Mouse (Mus musculus): ENCODE data around the gene Foxr2. TPM values are rescaled to one million over a fixed set of nuclear protein-coding genes. Genes with fewer than 3 reads are reported as not detected.

The Foxr2 gene
- not detected in 2 replicates for polyA plus RNA-seq (2014; fragmentation: Nextera tagmentation; extraction: Ambion mirVana)

DNA sequence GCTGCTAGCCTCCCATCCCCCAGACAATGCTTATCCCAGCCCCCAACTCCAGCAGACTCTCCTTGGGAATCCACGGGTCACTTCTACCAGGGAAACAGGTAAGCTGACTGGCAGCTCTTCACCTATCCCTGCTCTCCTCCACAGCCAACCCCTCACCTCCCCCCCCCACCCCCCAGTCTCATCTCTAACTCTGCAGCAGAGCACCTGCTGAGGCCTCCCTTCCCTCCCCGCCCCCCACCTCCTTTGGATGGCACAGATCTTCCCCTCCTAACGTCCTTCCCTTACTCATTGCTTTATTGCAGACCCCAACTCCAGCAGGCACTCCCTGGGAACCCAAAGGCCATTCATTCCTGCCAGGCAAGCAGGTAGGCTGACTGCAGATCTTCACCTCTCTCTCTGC, at the start of gene Foxr2:
Gene Foxr2, plus strand, starts transcription at position 301 of the 400 bp plus-strand sequence.
- DNase-seq (ENCODE audit: low spot score): no peak
- Histone ChIP-seq H3K9ac (ENCODE audit: low read depth, low read length) (no peak within 1 kb of the TSS), H3K27me3 (replicated peaks; ENCODE audit: control insufficient read depth, insufficient read depth, low read length) (peaks cover 12% of the 10 kb centered on the region; the same call in 1 of the 2 replicates), H3K4me1 (ENCODE audit: control insufficient read depth, insufficient read depth, low read length) (no peaks in the 10 kb centered on the region), H3K4me3 (ENCODE audit: low read depth, low read length) (no peak within 1 kb of the TSS), H3K9me3 (ENCODE audit: control insufficient read depth, low read length) (no peaks in the 10 kb centered on the region), H3K27ac (replicated peaks; ENCODE audit: low read depth, low read length) (no peak within 1 kb of the TSS), H3K36me3 (ENCODE audit: control insufficient read depth, insufficient read depth, low read length) (no peaks in the 10 kb centered on the region), H3K4me2 (ENCODE audit: low read depth, low read length) (no peak within 1 kb of the TSS)
- 11% methylated on average over 3 of the region's 3 CpGs for WGBS
- no peak for ATAC-seq (ENCODE audit: low read depth)

- Histone ChIP-seq H3K27me3 (replicated peaks; ENCODE audit: control insufficient read depth, insufficient read depth, low read length) (peaks cover 12% of the 10 kb centered on the region; the same call in 1 of the 2 replicates), H3K4me3 (ENCODE audit: low read depth, low read length) (no peak overlapping the region), H3K9ac (ENCODE audit: low read depth, low read length) (no peak overlapping the region), H3K36me3 (ENCODE audit: control insufficient read depth, insufficient read depth, low read length) (no peaks in the 10 kb centered on the region), H3K27ac (replicated peaks; ENCODE audit: low read depth, low read length) (no peak overlapping the region), H3K9me3 (ENCODE audit: control insufficient read depth, low read length) (no peaks in the 10 kb centered on the region), H3K4me2 (ENCODE audit: low read depth, low read length) (no peak overlapping the region), H3K4me1 (ENCODE audit: control insufficient read depth, insufficient read depth, low read length) (no peaks in the 10 kb centered on the region)
- DNase-seq (ENCODE audit: low spot score) (no peak), ATAC-seq (ENCODE audit: low read depth) (no peak)
- 28% methylated on average over 2 of the region's 2 CpGs for WGBS
Observed at GRCm38 (mm10) chrX:153119013-153119412, 427 bp downstream of the Foxr2 start.

- 15% methylated on average over 39 of the region's 47 CpGs for WGBS
- Histone ChIP-seq H3K36me3 (ENCODE audit: control insufficient read depth, insufficient read depth, low read length) (no peaks in the 10 kb centered on the region), H3K9ac (ENCODE audit: low read depth, low read length) (peak within 1 kb of the TSS; percentile 54), H3K4me3 (ENCODE audit: low read depth, low read length) (peak within 1 kb of the TSS; percentile 46), H3K27ac (replicated peaks; ENCODE audit: low read depth, low read length) (no peak within 1 kb of the TSS), H3K9me3 (ENCODE audit: control insufficient read depth, low read length) (no peaks in the 10 kb centered on the region), H3K4me1 (ENCODE audit: control insufficient read depth, insufficient read depth, low read length) (no peaks in the 10 kb centered on the region), H3K4me2 (ENCODE audit: low read depth, low read length) (peak within 1 kb of the TSS; percentile 62), H3K27me3 (replicated peaks; ENCODE audit: control insufficient read depth, insufficient read depth, low read length) (peaks cover 20% of the 10 kb centered on the region)
- ATAC-seq (ENCODE audit: low read depth) (peak; percentile 97), DNase-seq (ENCODE audit: low spot score) (peak; percentile 85)
Observed at GRCm38 (mm10) chrX:153139734-153140515, 21.3 kb downstream of the Foxr2 start, which contains the start of gene Rragb. Gene Rragb, plus strand, starts transcription at chrX:153139981.

- H3K4me2 ChIP-seq (ENCODE audit: low read depth, low read length): no peak overlapping the region
- no peak overlapping the region for H3K4me3 ChIP-seq (ENCODE audit: low read depth, low read length)
- H3K27ac ChIP-seq (replicated peaks; ENCODE audit: low read depth, low read length): no peak overlapping the region
- no peaks in the 10 kb centered on the region for H3K9me3 ChIP-seq (ENCODE audit: control insufficient read depth, low read length)
- 80% methylated on average over 3 of the region's 3 CpGs for WGBS
- no peaks in the 10 kb centered on the region for H3K4me1 ChIP-seq (ENCODE audit: control insufficient read depth, insufficient read depth, low read length)
- no peak overlapping the region for H3K9ac ChIP-seq (ENCODE audit: low read depth, low read length)
- no peaks in the 10 kb centered on the region for H3K36me3 ChIP-seq (ENCODE audit: control insufficient read depth, insufficient read depth, low read length)
- H3K27me3 ChIP-seq (replicated peaks; ENCODE audit: control insufficient read depth, insufficient read depth, low read length): peaks cover 16% of the 10 kb centered on the region
- DNase-seq (ENCODE audit: low spot score): no peak
- no peak for ATAC-seq (ENCODE audit: low read depth)
Observed at GRCm38 (mm10) chrX:153142656-153143055, 24.1 kb downstream of the Foxr2 start.

- Histone ChIP-seq H3K9ac (ENCODE audit: low read depth, low read length) (no peak overlapping the region), H3K36me3 (ENCODE audit: control insufficient read depth, insufficient read depth, low read length) (no peaks in the 10 kb centered on the region), H3K4me1 (ENCODE audit: control insufficient read depth, insufficient read depth, low read length) (no peaks in the 10 kb centered on the region), H3K9me3 (ENCODE audit: control insufficient read depth, low read length) (no peaks in the 10 kb centered on the region), H3K4me2 (ENCODE audit: low read depth, low read length) (no peak overlapping the region), H3K27me3 (replicated peaks; ENCODE audit: control insufficient read depth, insufficient read depth, low read length) (no peaks in the 10 kb centered on the region), H3K4me3 (ENCODE audit: low read depth, low read length) (no peak overlapping the region), H3K27ac (replicated peaks; ENCODE audit: low read depth, low read length) (no peak overlapping the region)
- 33% methylated on average over 1 of the region's 1 CpGs for WGBS
- DNase-seq (ENCODE audit: low spot score) (no peak), ATAC-seq (ENCODE audit: low read depth) (no peak)
Observed at GRCm38 (mm10) chrX:153151766-153152165, 33.2 kb downstream of the Foxr2 start.

- Histone ChIP-seq H3K36me3 (ENCODE audit: control insufficient read depth, insufficient read depth, low read length) (no peaks in the 10 kb centered on the region), H3K9ac (ENCODE audit: low read depth, low read length) (no peak overlapping the region), H3K27ac (replicated peaks; ENCODE audit: low read depth, low read length) (no peak overlapping the region), H3K27me3 (replicated peaks; ENCODE audit: control insufficient read depth, insufficient read depth, low read length) (no peaks in the 10 kb centered on the region), H3K4me3 (ENCODE audit: low read depth, low read length) (no peak overlapping the region), H3K9me3 (ENCODE audit: control insufficient read depth, low read length) (no peaks in the 10 kb centered on the region), H3K4me1 (ENCODE audit: control insufficient read depth, insufficient read depth, low read length) (no peaks in the 10 kb centered on the region), H3K4me2 (ENCODE audit: low read depth, low read length) (no peak overlapping the region)
- ATAC-seq (ENCODE audit: low read depth) (no peak), DNase-seq (ENCODE audit: low spot score) (peak; percentile 4)
- WGBS: 49% methylated on average over 3 of the region's 3 CpGs
Observed at GRCm38 (mm10) chrX:153155322-153155721, 36.7 kb downstream of the Foxr2 start.

DNA sequence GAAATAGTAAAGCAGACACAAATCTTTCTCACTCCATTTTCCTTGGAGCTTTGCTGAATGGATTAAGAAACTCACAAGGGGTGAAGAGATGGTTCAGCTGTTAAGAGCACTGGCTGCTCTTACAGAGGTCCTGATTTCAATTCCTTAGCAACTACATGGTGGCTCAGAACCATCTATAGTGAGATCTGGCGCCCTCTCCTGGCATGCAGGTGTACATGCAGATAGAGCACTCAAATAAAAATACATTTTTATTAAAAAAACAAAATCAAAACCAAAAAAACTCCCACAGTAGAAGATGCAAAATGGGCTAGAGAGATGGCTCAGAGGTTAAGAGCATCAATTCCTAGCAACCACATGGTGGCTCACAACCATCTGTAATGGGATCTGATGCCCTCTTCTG, 56.2 kb downstream of the Foxr2 start:
- DNase-seq (ENCODE audit: low spot score) (no peak), ATAC-seq (ENCODE audit: low read depth) (no peak)
- WGBS: 12% methylated on average over 1 of the region's 1 CpGs
- Histone ChIP-seq H3K4me3 (ENCODE audit: low read depth, low read length) (no peak overlapping the region), H3K4me1 (ENCODE audit: control insufficient read depth, insufficient read depth, low read length) (no peaks in the 10 kb centered on the region), H3K4me2 (ENCODE audit: low read depth, low read length) (no peak overlapping the region), H3K27ac (replicated peaks; ENCODE audit: low read depth, low read length) (no peak overlapping the region), H3K27me3 (replicated peaks; ENCODE audit: control insufficient read depth, insufficient read depth, low read length) (no peaks in the 10 kb centered on the region), H3K9me3 (ENCODE audit: control insufficient read depth, low read length) (no peaks in the 10 kb centered on the region), H3K36me3 (ENCODE audit: control insufficient read depth, insufficient read depth, low read length) (no peaks in the 10 kb centered on the region), H3K9ac (ENCODE audit: low read depth, low read length) (no peak overlapping the region)

DNA sequence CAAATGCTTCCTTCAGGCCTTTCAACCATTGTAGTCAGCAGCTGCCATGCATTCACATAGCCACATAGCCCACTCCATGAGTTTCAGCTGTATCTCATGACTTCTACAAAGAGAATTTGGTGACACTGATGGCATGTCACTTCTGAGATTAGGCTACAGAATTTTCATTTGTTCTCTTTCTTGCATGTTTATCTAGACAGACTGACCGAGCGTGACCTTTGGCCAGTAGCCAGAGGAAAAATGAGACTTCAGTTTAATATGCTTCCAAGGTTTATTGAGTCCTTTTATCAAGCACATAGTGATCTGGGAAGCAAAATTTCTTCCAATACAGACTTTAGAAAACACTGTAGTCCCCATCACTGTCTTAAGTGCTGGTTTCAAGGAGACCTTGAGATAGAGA, 63.6 kb downstream of the Foxr2 start:
- WGBS: 87% methylated on average over 2 of the region's 2 CpGs
- Histone ChIP-seq H3K36me3 (ENCODE audit: control insufficient read depth, insufficient read depth, low read length) (no peaks in the 10 kb centered on the region), H3K4me3 (ENCODE audit: low read depth, low read length) (no peak overlapping the region), H3K9ac (ENCODE audit: low read depth, low read length) (no peak overlapping the region), H3K9me3 (ENCODE audit: control insufficient read depth, low read length) (no peaks in the 10 kb centered on the region), H3K4me2 (ENCODE audit: low read depth, low read length) (no peak overlapping the region), H3K4me1 (ENCODE audit: control insufficient read depth, insufficient read depth, low read length) (no peaks in the 10 kb centered on the region), H3K27ac (replicated peaks; ENCODE audit: low read depth, low read length) (no peak overlapping the region), H3K27me3 (replicated peaks; ENCODE audit: control insufficient read depth, insufficient read depth, low read length) (no peaks in the 10 kb centered on the region)
- ATAC-seq (ENCODE audit: low read depth) (no peak), DNase-seq (ENCODE audit: low spot score) (no peak)
